Mouse (Mus musculus) liver (tissue): ENCODE measurements around the gene Aoc3.
"Not testable (repeated sequence)": the region's sequence is repeated elsewhere in the genome, so short reads cannot be mapped to it uniquely, and the experiment has no call there.

ENCODE experiments used
- DNase-seq: peaks from one replicate; pipeline ENCODE4 v3.0.0-alpha.2; 2020; ENCODE audit warnings: mixed read lengths

Gene Aoc3

GRCm38 (mm10) chr11:101328941-101329635 is 1.3 kb upstream of the Aoc3 start:
- no peak for DNase-seq

DNA sequence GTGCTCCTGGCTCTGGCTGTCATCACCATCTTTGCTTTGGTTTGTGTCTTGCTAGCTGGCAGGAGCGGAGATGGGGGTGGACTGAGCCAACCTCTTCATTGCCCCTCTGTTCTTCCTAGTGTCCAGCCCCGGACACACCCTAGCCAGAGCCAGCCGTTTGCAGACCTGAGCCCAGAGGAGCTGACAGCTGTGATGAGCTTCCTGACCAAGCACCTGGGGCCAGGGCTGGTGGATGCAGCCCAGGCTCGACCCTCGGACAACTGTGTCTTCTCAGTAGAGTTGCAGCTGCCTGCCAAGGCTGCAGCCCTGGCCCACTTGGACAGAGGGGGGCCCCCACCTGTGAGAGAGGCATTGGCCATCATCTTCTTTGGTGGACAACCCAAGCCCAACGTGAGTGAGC is 556 bp downstream of the Aoc3 start:
- not testable (repeated sequence) for DNase-seq

DNA sequence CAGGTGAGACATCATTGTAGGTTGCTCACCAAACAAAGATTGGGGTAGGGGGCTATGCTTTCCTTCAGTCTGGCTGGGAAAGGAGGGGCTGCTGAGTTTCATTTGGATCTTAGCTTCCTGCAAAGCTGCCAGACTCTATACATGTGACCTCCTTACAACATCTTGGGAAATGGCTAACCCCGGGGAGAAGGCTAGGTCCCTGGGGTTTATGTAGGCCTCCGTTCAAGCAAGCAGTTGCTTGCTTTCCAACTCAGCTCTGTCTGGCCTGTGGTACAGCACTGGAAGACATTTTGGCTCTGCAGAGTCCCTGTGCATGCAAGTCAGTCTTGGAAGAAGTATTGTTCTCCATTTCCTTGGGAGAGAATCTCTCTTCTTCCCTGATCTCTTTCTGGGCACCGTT is 2.1 kb downstream of the Aoc3 start:
- DNase-seq, result no peak

- no peak for DNase-seq
These were observed 3.6 kb downstream of the Aoc3 start for GRCm38 (mm10) chr11:101334023-101334422.

DNA sequence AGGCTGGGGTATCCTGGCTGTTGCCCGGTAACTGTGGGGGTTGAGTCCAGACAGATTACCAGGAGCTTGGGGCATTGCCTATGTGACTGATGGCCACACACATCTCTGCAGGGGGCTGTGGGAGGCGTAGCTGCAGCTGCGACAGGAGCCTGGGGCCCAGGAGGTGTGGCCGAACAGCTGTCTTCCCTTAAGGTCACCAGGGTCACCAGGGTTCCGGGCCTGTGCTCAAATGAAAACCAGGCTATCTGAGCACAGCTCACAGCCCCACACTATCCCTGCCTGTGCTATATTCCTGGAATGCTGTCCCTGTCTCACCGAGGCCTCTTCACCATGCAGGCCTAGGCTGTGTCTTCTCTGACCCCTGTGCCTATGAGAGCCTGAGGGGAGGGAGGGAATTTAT is 4.1 kb downstream of the Aoc3 start:
- DNase-seq, result no peak

- DNase-seq, result no peak
These were observed 5.3 kb downstream of the Aoc3 start for GRCm38 (mm10) chr11:101335685-101336084.

DNA sequence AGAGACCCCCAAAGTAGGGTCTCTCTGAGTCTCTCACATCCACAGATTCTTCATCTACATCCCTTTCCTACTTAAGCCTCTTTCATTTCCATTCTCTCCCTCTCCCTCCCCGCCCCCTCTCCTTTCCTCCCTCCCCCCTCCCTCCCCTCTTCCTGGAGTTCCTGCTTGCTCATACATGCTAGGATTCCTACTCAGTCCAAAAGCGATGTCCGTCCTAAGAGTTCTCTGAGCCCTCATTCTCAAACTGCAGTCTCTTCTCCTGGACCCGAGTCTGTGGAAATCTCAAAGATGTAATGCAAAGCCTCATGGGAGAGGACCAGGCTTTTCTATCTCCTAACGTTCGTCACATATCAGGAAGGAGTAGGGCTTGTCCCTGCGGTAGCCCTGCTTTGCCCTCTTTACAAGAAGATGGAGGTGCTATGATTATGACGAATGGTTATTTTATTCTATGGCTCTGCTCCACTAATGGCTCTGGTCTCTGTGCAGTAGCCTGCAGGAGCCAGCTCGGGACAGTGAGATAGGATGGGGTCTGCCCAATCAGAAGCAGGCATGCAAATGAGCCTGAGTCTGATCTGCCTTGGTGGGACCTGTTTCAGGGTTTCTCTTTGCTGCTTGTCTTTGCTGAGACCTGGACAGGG is 7.8 kb downstream of the Aoc3 start:
- DNase-seq, result peak; percentile 72

- no peak for DNase-seq
These were observed 16.8 kb downstream of the Aoc3 start for GRCm38 (mm10) chr11:101347083-101347775.

GRCm38 (mm10) chr11:101348774-101349173 is 18.4 kb downstream of the Aoc3 start:
- DNase-seq, result no peak

DNA sequence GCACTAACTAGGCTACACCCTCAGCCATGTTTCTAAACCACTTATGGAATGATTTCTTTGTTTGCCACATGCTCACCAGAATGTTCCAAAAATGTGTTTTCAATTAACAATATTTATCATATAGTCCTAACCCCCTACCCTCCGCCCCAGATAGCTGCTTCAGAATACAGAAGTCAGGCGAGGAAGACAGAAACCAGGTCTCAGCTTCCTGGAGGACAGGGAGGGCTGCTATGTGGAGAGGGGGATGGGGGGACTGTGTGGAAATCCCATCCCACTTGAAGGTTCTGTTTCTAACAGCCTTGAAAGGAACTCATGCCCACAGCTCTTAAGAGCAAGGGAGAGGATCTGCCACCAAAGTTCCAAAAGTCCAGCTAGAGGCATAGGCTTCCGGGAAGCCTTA is 18.8 kb downstream of the Aoc3 start:
- DNase-seq, result no peak

GRCm38 (mm10) chr11:101351100-101351720 is 20.8 kb downstream of the Aoc3 start:
- DNase-seq, result no peak

DNA sequence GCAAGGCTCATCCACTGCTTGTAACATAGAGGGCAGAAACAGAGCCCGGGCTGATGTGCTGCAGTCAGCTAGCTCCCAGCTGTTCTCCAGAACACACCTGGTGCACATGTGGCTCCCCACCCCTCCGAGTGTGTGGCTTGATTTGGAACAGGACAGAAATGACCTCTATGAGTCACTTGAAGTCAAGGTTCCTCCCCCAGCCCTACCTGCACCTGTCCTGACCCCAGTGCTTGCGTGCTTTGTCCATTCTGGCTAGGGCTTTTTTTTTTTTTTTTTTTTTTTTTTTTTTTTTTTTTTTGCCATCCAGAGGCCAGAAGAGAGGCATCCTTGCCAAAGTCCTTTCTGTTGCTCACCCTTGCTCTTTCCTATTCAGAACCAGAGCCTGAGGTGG is 21.3 kb downstream of the Aoc3 start:
- DNase-seq, result no peak

GRCm38 (mm10) chr11:101353436-101353835 is 23.0 kb downstream of the Aoc3 start:
- DNase-seq, result no peak

GRCm38 (mm10) chr11:101354438-101355010 is 24.1 kb downstream of the Aoc3 start:
- no peak for DNase-seq

DNA sequence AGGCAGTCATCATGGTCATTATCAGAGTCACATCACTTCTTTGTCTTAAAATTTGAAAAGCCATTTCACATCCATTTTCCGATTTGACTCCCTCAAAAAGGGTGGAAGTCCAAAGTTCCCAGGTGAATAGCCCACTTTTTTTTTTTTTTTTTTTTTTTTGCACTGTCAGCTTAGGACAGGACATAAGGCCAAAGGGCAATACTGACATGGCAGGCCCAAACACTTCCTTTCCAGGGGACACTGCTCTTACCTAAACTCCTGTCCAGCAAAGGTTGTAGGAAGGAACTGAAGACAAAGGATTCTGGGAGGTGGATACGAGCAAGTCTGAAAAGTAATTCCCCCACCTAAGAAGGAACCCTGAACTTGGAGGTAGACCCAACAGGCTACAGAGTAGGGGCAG is 25.5 kb downstream of the Aoc3 start:
- DNase-seq, result no peak

DNA sequence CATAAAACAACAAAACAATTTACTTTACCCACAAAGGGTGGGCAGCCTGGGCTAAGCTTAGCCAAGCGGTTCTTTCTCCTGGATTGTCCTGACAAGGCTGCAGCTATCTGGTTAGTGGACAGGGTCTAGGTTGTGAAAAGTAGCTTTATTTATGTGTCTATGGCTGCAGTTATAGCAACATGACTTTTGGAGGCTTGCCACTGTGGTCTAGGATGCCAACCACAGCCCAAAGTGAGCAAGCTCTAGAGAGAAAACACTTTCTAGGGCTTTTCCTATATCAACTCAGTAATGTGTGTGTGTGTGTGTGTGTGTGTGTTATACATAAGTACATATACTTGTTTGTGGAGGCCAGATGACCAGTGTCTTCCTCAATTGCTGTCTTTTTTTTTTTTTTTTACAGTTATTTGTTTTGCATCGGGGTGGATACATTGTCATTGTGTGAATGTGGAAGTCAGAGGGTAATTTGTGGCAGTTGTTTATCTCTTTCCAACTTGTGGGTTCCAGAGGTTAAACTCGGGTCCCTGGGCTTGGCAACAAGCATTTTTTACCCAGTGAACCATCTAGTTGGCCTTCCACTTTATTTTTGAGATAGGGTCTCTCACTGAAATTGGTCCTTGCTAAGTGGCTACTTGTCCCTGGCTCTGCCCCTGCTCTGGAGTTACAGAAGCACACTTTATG is 27.2 kb downstream of the Aoc3 start:
- no peak for DNase-seq

DNA sequence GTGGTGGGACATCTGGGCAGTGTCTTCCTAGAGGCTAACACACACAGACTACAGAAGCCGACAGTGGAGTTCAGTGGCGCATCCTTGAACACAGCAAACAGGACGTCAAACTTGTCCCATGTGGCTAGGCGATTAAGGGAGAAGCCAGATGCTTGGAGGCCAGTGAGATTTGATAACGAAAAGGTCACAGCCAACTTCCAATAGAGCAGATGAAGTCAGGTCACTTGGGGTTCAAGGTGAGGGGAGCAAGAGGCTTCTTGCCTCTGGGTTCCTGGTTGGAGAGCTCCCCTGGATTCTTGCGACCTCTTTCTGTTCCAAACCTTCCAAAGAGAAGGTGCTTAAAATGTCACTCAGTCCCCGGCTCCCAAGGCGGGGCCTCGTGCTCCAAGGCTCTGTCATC is 29.4 kb downstream of the Aoc3 start:
- DNase-seq, result no peak

DNA sequence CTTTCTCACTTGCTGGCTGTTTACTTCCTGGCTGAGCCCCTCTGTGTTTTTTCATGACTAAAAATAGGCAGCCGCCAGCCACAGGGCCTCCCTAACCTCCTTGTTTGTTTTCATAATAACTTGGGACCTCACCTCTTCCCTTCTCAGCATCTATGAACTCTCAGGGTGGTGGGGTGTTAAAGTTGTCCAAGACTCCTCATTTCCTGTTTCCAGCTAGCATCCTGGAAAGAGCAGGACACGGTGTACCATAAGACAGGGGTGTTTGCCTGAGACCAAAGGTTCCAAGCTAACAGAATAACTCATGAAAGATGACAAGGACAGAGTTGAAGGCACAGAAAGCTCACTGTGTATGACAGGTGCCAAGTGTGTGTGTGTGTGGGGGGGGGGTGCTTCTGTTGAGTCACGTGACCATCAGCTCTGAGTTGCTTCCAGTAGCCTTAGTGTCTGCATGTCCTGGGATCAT is 30.3 kb downstream of the Aoc3 start:
- no peak for DNase-seq

DNA sequence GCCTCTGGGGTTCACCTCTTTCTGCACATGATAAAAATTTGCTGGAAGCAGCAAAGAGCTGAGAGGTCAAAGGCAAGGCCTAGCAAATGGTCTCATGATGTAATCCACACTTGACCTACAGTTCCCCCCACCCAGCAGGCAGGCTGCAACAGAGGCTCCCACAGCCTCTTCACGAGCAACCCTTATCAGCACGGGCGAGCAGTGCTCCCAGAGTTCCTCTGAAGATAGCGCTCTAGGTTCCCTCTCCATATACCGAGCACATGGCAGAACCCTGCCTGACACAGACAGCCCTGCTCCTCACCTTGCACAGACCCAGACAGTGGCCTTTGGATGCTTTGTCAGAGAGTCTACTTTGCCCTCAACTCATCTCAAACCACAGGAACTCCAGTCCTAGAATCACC is 34.1 kb downstream of the Aoc3 start:
- DNase-seq, result peak; percentile 43

- DNase-seq, result no peak
These were observed 37.0 kb downstream of the Aoc3 start, which contains the start of gene G6pc for GRCm38 (mm10) chr11:101367326-101367935. G6pc (plus strand) TSS chr11:101367561.

- no peak for DNase-seq
These were observed 39.7 kb downstream of the Aoc3 start for GRCm38 (mm10) chr11:101370141-101370540.

- no peak for DNase-seq
These were observed 44.1 kb downstream of the Aoc3 start for GRCm38 (mm10) chr11:101374421-101374938.
